Mouse (Mus musculus): ENCODE measurements around the gene Rpgrip1l. TPM values are rescaled to one million over a fixed set of nuclear protein-coding genes. Genes with fewer than 3 reads are reported as not detected.

Gene Rpgrip1l
- polyA plus RNA-seq (2012; rRNA removed) = 0.27 and 0.71 TPM in 2 replicates

DNA sequence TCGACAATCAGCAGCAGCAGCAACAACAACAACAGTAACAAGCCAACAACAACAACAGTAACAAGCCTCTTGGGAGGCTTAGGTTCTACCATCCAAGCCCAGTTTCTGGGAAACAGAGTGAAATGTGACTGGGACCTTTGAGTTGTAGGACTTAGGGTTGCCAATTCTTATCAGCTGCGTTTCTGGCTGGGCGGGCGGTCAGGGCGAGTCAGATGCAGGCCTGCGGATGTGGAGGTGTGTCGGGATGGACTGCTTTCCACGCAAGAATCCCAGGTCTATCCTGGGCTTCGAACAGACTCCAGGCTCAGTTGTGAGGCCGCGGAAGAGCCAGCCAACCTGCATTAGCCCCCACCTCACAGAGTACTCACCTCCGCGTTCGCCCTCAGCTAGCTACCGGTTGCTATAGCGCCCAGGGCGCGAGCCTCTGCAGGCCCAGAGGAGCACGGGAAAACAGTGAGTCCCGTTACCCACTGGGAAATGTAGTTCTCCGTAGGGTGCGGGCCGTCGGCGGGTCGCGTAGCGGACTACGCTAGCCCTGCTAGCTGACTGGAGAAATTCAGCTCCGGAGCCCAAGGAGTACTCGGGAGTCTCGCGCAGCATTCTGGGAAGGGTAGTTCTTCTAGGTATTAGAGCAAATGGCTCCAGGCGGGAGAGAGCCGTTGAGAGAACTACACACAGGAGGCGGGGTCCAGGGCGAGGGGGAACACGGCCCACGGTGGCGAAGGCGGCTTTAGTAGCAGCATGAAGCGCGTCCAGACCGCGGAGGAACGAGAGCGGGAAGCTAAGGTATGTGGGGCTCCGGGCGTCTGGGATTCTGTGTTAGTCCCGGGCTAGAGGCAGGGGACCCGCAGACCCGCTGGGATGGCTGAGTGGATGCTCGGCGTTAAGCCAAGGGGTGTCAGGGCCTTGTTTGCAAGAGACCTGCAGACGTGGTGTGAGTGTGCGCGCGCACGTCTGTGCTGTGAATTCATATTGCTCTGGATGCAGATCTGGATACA, at the start of gene Rpgrip1l, which contains the start of gene Fto:
Gene Rpgrip1l (minus strand): TSS at position 428 of the 998 bp plus-strand sequence.
Gene Fto (plus strand): TSS at position 691 of the 998 bp plus-strand sequence.

DNA sequence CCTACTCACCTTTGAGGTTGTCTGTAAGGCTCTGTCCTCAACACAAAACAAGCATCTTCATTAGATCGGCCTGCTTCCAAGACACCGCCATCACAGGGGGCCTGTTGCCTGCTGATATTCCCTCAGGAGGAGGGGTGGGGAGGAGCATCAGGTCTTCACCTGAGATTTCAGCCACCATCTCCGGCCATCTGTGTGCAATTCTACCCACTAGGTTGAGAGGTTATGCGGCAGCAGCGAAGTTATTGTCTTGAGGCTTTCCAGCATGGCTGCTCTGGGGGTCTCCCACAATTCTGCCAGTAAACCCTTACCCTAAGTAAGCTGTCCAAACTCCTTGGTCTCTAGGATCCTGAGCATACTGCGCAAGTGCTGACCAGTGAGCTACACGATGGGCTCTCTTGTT, 113.2 kb downstream of the Rpgrip1l start, which contains the start of gene Aktip:
Gene Aktip (minus strand): TSS at position 101 of the 400 bp plus-strand sequence.

Other genes starting within 250 kb of the Rpgrip1l start
- 11.8 and 12.6 TPM in 2 replicates for gene Rbl2, start 243.2 kb downstream of the Rpgrip1l start, polyA plus RNA-seq (2012; rRNA removed)
- 24.5 and 28.2 TPM in 2 replicates for gene Aktip, start 113.3 kb downstream of the Rpgrip1l start, polyA plus RNA-seq (2012; rRNA removed)
- gene Fto, start 263 bp upstream of the Rpgrip1l start, polyA plus RNA-seq (2012; rRNA removed) = 15.1 and 16.9 TPM in 2 replicates

Measured in colon, adult 2 months (tissue).